Mouse (Mus musculus) hindbrain, postnatal 0 days (tissue): Measurements from ENCODE around the gene Dbi. TPM values are rescaled to one million over a fixed set of nuclear protein-coding genes. Genes with fewer than 3 reads are reported as not detected.
A peak's percentile ranks its signal among the peaks of the same experiment; 100 is the strongest.

Experiments
- ATAC-seq: fragments of 200-750 bp; cut with Nextera tagmentation; 2 replicates; pipeline ENCODE4 v1.8.0; 2017; ENCODE audit warnings: mild to moderate bottlenecking, moderate TSS enrichment, moderate library complexity
- DNase-seq: peaks from one replicate; pipeline ENCODE4 v3.0.0-alpha.2; 2015; ENCODE audit warnings: low spot score
- H3K27ac ChIP-seq: fragments of 300-500 bp; sonication (generic); 2 replicates; pipeline ENCODE4 v1.5.1; 2014; ENCODE audit warnings: mild to moderate bottlenecking
- H3K27me3 ChIP-seq: fragments of 300-500 bp; sonication (generic); 2 replicates; pipeline ENCODE4 v1.6.1; 2014; ENCODE audit warnings: low read length, mixed read lengths; ENCODE audit not compliant: insufficient read depth
- H3K36me3 ChIP-seq: fragments of 300-500 bp; sonication (generic); 2 replicates; pipeline ENCODE4 v1.6.1; 2014; ENCODE audit warnings: low read length, mixed read lengths; ENCODE audit not compliant: insufficient read depth
- H3K4me1 ChIP-seq: fragments of 300-500 bp; sonication (generic); 2 replicates; pipeline ENCODE4 v1.6.1; 2014; ENCODE audit warnings: antibody characterized with exemption, low read length, mixed read lengths; ENCODE audit not compliant: insufficient read depth
- H3K4me2 ChIP-seq: fragments of 300-500 bp; sonication (generic); 2 replicates; pipeline ENCODE4 v1.6.1; 2014; ENCODE audit warnings: low read depth, mild to moderate bottlenecking, low read length, moderate library complexity, mixed read lengths
- H3K4me3 ChIP-seq: fragments of 300-500 bp; sonication (generic); 2 replicates; pipeline ENCODE4 v1.5.1; 2014; ENCODE audit warnings: low read length
- H3K9ac ChIP-seq: fragments of 300-500 bp; sonication (generic); replicated peaks from 2 replicates; pipeline ENCODE4 v1.6.1; 2014; ENCODE audit warnings: mild to moderate bottlenecking, low read length, moderate library complexity, mixed read lengths
- H3K9me3 ChIP-seq: fragments of 300-500 bp; sonication (generic); 2 replicates; pipeline ENCODE4 v1.6.1; 2016; ENCODE audit warnings: low read length, mixed read lengths
- CTCF ChIP-seq: IDR thresholded peaks from 2 replicates; pipeline ENCODE4 v1.5.1; 2016; ENCODE audit warnings: antibody characterized with exemption, control low read depth, low read depth
- WGBS: fragments of 180-500 bp; shearing (Covaris S2); extraction: QIAGEN DNeasy Blood & Tissue Kit; methylation state at CpG from one replicate; pipeline ENCODE4 v1.1.7; 2014; 5-methylcytosine and 5-hydroxymethylcytosine counted together
- polyA plus RNA-seq: library from polyadenylated mRNA; unstranded; fragments of >200 nt; fragmentation: Nextera tagmentation; extraction: Ambion mirVana; gene quantifications from 2 replicates; pipeline ENCODE4 v1.2.1, GENCODE M21; 2015
- total RNA-seq: library from RNA; depleted of rRNA; stranded (reverse); fragments of >200 nt; gene quantifications from 2 replicates; pipeline ENCODE4 v1.2.3, GENCODE M21; 2014

The Dbi gene
- total and polyA plus RNA-seq, 2 experiments from 2014 or later = 529 to 2,773 TPM

- no peak overlapping the region for H3K4me3 ChIP-seq
- H3K27ac ChIP-seq = peak overlapping the region; percentile 90
- ATAC-seq = peak; percentile 93
- H3K9me3 ChIP-seq = no peaks in the 10 kb centered on the region
- peaks cover 12% of the 10 kb centered on the region; the same call in 1 of the 2 replicates for H3K4me1 ChIP-seq
- DNase-seq = peak; percentile 92
- peaks cover 25% of the 10 kb centered on the region for H3K36me3 ChIP-seq
- H3K27me3 ChIP-seq = no peaks in the 10 kb centered on the region
- H3K9ac ChIP-seq = no peak overlapping the region; the same call in 1 of the 2 replicates
- TF ChIP-seq CTCF = no peak
- 39% methylated on average over 9 of the region's 9 CpGs for WGBS
- no peak overlapping the region for H3K4me2 ChIP-seq
Observed at GRCm38 (mm10) chr1:120115671-120116081, 5.2 kb downstream of the Dbi start.

GRCm38 (mm10) chr1:120112251-120113187 lies 8.4 kb downstream of the Dbi start:
- ATAC-seq (no peak), DNase-seq (no peak)
- no peaks in the 10 kb centered on the region for H3K4me1 ChIP-seq
- no peaks in the 10 kb centered on the region for H3K9me3 ChIP-seq
- 86% methylated on average over 12 of the region's 12 CpGs for WGBS
- H3K4me2 ChIP-seq = no peak overlapping the region
- H3K4me3 ChIP-seq = no peak overlapping the region
- no peak for TF ChIP-seq CTCF
- no peaks in the 10 kb centered on the region for H3K27me3 ChIP-seq
- peak overlapping the region; percentile 22; the same call in 1 of the 2 replicates for H3K27ac ChIP-seq
- peaks cover 25% of the 10 kb centered on the region for H3K36me3 ChIP-seq
- H3K9ac ChIP-seq = no peak overlapping the region

GRCm38 (mm10) chr1:120111766-120112165 lies 9.1 kb downstream of the Dbi start:
- no peak for DNase-seq
- H3K9me3 ChIP-seq = no peaks in the 10 kb centered on the region
- H3K4me1 ChIP-seq = no peaks in the 10 kb centered on the region
- H3K27me3 ChIP-seq = no peaks in the 10 kb centered on the region
- 78% methylated on average over 8 of the region's 8 CpGs for WGBS
- H3K4me3 ChIP-seq = no peak overlapping the region
- no peak for ATAC-seq
- no peak for TF ChIP-seq CTCF
- H3K27ac ChIP-seq = peak overlapping the region; percentile 22; the same call in 1 of the 2 replicates
- H3K9ac ChIP-seq = no peak overlapping the region
- H3K36me3 ChIP-seq = peaks cover 25% of the 10 kb centered on the region
- no peak overlapping the region for H3K4me2 ChIP-seq

- DNase-seq (no peak), ATAC-seq (no peak)
- H3K4me1 ChIP-seq = no peaks in the 10 kb centered on the region
- H3K9ac ChIP-seq = no peak overlapping the region
- H3K9me3 ChIP-seq = no peaks in the 10 kb centered on the region
- H3K4me3 ChIP-seq = no peak overlapping the region
- H3K36me3 ChIP-seq = peaks cover 20% of the 10 kb centered on the region
- WGBS = 87% methylated on average over 19 of the region's 19 CpGs
- no peaks in the 10 kb centered on the region for H3K27me3 ChIP-seq
- H3K4me2 ChIP-seq = no peak overlapping the region
- H3K27ac ChIP-seq = no peak overlapping the region
- no peak for TF ChIP-seq CTCF
Observed at GRCm38 (mm10) chr1:120109741-120110432, 11.0 kb downstream of the Dbi start.

GRCm38 (mm10) chr1:120105556-120105959 lies 15.3 kb downstream of the Dbi start:
- Histone ChIP-seq H3K4me3 (no peak overlapping the region), H3K9ac (no peak overlapping the region), H3K4me1 (no peaks in the 10 kb centered on the region), H3K36me3 (no peaks in the 10 kb centered on the region), H3K4me2 (no peak overlapping the region), H3K27me3 (no peaks in the 10 kb centered on the region), H3K9me3 (no peaks in the 10 kb centered on the region), H3K27ac (no peak overlapping the region)
- no peak for ATAC-seq
- WGBS = 54% methylated on average over 5 of the region's 5 CpGs
- no peak for DNase-seq
- peak; percentile 28 for TF ChIP-seq CTCF

- no peak overlapping the region for H3K4me2 ChIP-seq
- ATAC-seq (no peak), DNase-seq (no peak)
- no peaks in the 10 kb centered on the region for H3K9me3 ChIP-seq
- H3K4me3 ChIP-seq = no peak overlapping the region
- H3K27me3 ChIP-seq = no peaks in the 10 kb centered on the region
- 84% methylated on average over 3 of the region's 3 CpGs for WGBS
- no peak for TF ChIP-seq CTCF
- no peak overlapping the region for H3K27ac ChIP-seq
- H3K4me1 ChIP-seq = no peaks in the 10 kb centered on the region
- no peak overlapping the region for H3K9ac ChIP-seq
- no peaks in the 10 kb centered on the region for H3K36me3 ChIP-seq
Observed at GRCm38 (mm10) chr1:120101227-120101609, 19.7 kb downstream of the Dbi start.
